Mouse (Mus musculus) hindbrain, embryonic 11.5 days (tissue): ENCODE data around the gene Plcb1. TPM values are rescaled to one million over a fixed set of nuclear protein-coding genes. Genes with fewer than 3 reads are reported as not detected.

Experiments used
- ATAC-seq: fragments of 200-750 bp; cut with Nextera tagmentation; 2 replicates; pipeline ENCODE4 v1.8.0; 2017; ENCODE audit warnings: mild to moderate bottlenecking, moderate TSS enrichment, moderate library complexity; ENCODE audit not compliant: low FRiP score
- DNase-seq: peaks from one replicate; pipeline ENCODE4 v3.0.0-alpha.2; 2015; ENCODE audit warnings: low spot score
- H3K27ac ChIP-seq: fragments of 300-500 bp; sonication (generic); 2 replicates; pipeline ENCODE4 v1.5.1; 2014; ENCODE audit warnings: mild to moderate bottlenecking, low read depth, low read length
- H3K27me3 ChIP-seq: fragments of 300-500 bp; sonication (generic); 2 replicates; pipeline ENCODE4 v1.6.1; 2014; ENCODE audit warnings: mild to moderate bottlenecking, low read length, moderate library complexity, mixed read lengths; ENCODE audit not compliant: control insufficient read depth, insufficient read depth
- H3K36me3 ChIP-seq: fragments of 300-500 bp; sonication (generic); 2 replicates; pipeline ENCODE4 v1.6.1; 2014; ENCODE audit warnings: mild to moderate bottlenecking, low read length, moderate library complexity, mixed read lengths; ENCODE audit not compliant: control insufficient read depth, insufficient read depth
- H3K4me1 ChIP-seq: fragments of 300-500 bp; sonication (generic); replicated peaks from 2 replicates; pipeline ENCODE4 v1.6.1; 2014; ENCODE audit warnings: low read length, mixed read lengths; ENCODE audit not compliant: control insufficient read depth, insufficient read depth
- H3K4me2 ChIP-seq: fragments of 300-500 bp; sonication (generic); replicated peaks from 2 replicates; pipeline ENCODE4 v1.6.1; 2014; ENCODE audit warnings: mild to moderate bottlenecking, low read depth, low read length
- H3K4me3 ChIP-seq: fragments of 300-500 bp; sonication (generic); 2 replicates; pipeline ENCODE4 v1.5.1; 2014; ENCODE audit warnings: low read depth, low read length
- H3K9ac ChIP-seq: fragments of 300-500 bp; sonication (generic); 2 replicates; pipeline ENCODE4 v1.6.1; 2014; ENCODE audit warnings: low read depth, low read length
- H3K9me3 ChIP-seq: fragments of 300-500 bp; sonication (generic); 2 replicates; pipeline ENCODE4 v1.6.1; 2016; ENCODE audit warnings: low read length; ENCODE audit not compliant: control insufficient read depth
- WGBS: fragments of 180-500 bp; shearing (Covaris S2); extraction: QIAGEN DNeasy Blood & Tissue Kit; methylation state at CpG from one replicate; pipeline ENCODE4 v1.1.7; 2014; 5-methylcytosine and 5-hydroxymethylcytosine counted together
- polyA plus RNA-seq: library from polyadenylated mRNA; unstranded; fragments of >200 nt; fragmentation: Nextera tagmentation; extraction: Ambion mirVana; gene quantifications from 2 replicates; pipeline ENCODE4 v1.2.1, GENCODE M21; 2014

Gene Plcb1
- polyA plus RNA-seq, 1 experiment from 2014 or later = 10.7 TPM

- no peak overlapping the region for H3K4me2 ChIP-seq
- no peak for ATAC-seq
- no peaks in the 10 kb centered on the region for H3K9me3 ChIP-seq
- no peak overlapping the region for H3K9ac ChIP-seq
- H3K27ac ChIP-seq = no peak overlapping the region
- no peaks in the 10 kb centered on the region for H3K4me1 ChIP-seq
- H3K36me3 ChIP-seq = no peaks in the 10 kb centered on the region
- H3K4me3 ChIP-seq = no peak overlapping the region
- DNase-seq = no peak
- H3K27me3 ChIP-seq = no peaks in the 10 kb centered on the region
Observed at GRCm38 (mm10) chr2:135067419-135067818, 281.6 kb downstream of the Plcb1 start.

GRCm38 (mm10) chr2:135071349-135071748 lies 285.5 kb downstream of the Plcb1 start:
- Histone ChIP-seq H3K27ac (no peak overlapping the region), H3K4me3 (no peak overlapping the region), H3K27me3 (no peaks in the 10 kb centered on the region), H3K4me1 (no peaks in the 10 kb centered on the region), H3K9ac (no peak overlapping the region), H3K4me2 (no peak overlapping the region), H3K9me3 (no peaks in the 10 kb centered on the region), H3K36me3 (no peaks in the 10 kb centered on the region)
- ATAC-seq (no peak), DNase-seq (no peak)
- 81% methylated on average over 4 of the region's 4 CpGs for WGBS

GRCm38 (mm10) chr2:135072503-135072902 lies 286.6 kb downstream of the Plcb1 start:
- Histone ChIP-seq H3K4me2 (no peak overlapping the region), H3K4me1 (no peaks in the 10 kb centered on the region), H3K27ac (no peak overlapping the region), H3K9me3 (no peaks in the 10 kb centered on the region), H3K4me3 (no peak overlapping the region), H3K27me3 (no peaks in the 10 kb centered on the region), H3K36me3 (no peaks in the 10 kb centered on the region), H3K9ac (no peak overlapping the region)
- 80% methylated on average over 5 of the region's 5 CpGs for WGBS
- no peak for ATAC-seq
- DNase-seq = no peak

- ATAC-seq = no peak
- no peak overlapping the region for H3K9ac ChIP-seq
- WGBS = 87% methylated on average over 5 of the region's 5 CpGs
Observed at GRCm38 (mm10) chr2:135073014-135073413, 287.1 kb downstream of the Plcb1 start.

GRCm38 (mm10) chr2:135075375-135075774 lies 289.5 kb downstream of the Plcb1 start:
- H3K9me3 ChIP-seq = no peaks in the 10 kb centered on the region
- no peak for ATAC-seq

More at GRCm38 (mm10) chr2:135073014-135073413, 287.1 kb downstream of the Plcb1 start:
- H3K4me3 ChIP-seq = no peak overlapping the region
- DNase-seq = no peak
- H3K36me3 ChIP-seq = no peaks in the 10 kb centered on the region
- no peaks in the 10 kb centered on the region for H3K9me3 ChIP-seq
- no peaks in the 10 kb centered on the region for H3K4me1 ChIP-seq
- no peak overlapping the region for H3K4me2 ChIP-seq
- H3K27me3 ChIP-seq = no peaks in the 10 kb centered on the region
- no peak overlapping the region for H3K27ac ChIP-seq

GRCm38 (mm10) chr2:135092588-135093162 lies 306.8 kb downstream of the Plcb1 start:
- no peaks in the 10 kb centered on the region for H3K9me3 ChIP-seq
- WGBS = 82% methylated on average over 5 of the region's 5 CpGs
- H3K36me3 ChIP-seq = no peaks in the 10 kb centered on the region
- ATAC-seq (no peak), DNase-seq (no peak)
- no peak overlapping the region for H3K4me3 ChIP-seq
- H3K9ac ChIP-seq = no peak overlapping the region
- no peak overlapping the region for H3K27ac ChIP-seq
- no peak overlapping the region for H3K4me2 ChIP-seq
- H3K27me3 ChIP-seq = no peaks in the 10 kb centered on the region
- no peaks in the 10 kb centered on the region for H3K4me1 ChIP-seq

More at GRCm38 (mm10) chr2:135075375-135075774, 289.5 kb downstream of the Plcb1 start:
- Histone ChIP-seq H3K4me2 (no peak overlapping the region), H3K4me1 (no peaks in the 10 kb centered on the region), H3K27me3 (no peaks in the 10 kb centered on the region), H3K4me3 (no peak overlapping the region), H3K36me3 (no peaks in the 10 kb centered on the region), H3K27ac (no peak overlapping the region), H3K9ac (no peak overlapping the region)
- DNase-seq = no peak
- WGBS = 91% methylated on average over 1 of the region's 1 CpGs

GRCm38 (mm10) chr2:135101292-135101691 lies 315.4 kb downstream of the Plcb1 start:
- ATAC-seq (peak; percentile 78), DNase-seq (peak; percentile 17)
- Histone ChIP-seq H3K4me2 (no peak overlapping the region), H3K27me3 (no peaks in the 10 kb centered on the region), H3K27ac (no peak overlapping the region), H3K9ac (no peak overlapping the region), H3K9me3 (no peaks in the 10 kb centered on the region), H3K4me3 (no peak overlapping the region), H3K4me1 (no peaks in the 10 kb centered on the region), H3K36me3 (no peaks in the 10 kb centered on the region)
- 41% methylated on average over 4 of the region's 4 CpGs for WGBS

GRCm38 (mm10) chr2:135101943-135102342 lies 316.1 kb downstream of the Plcb1 start:
- no peaks in the 10 kb centered on the region for H3K4me1 ChIP-seq
- no peaks in the 10 kb centered on the region for H3K36me3 ChIP-seq
- H3K4me2 ChIP-seq = no peak overlapping the region
- no peak overlapping the region for H3K9ac ChIP-seq
- DNase-seq (no peak), ATAC-seq (peak; percentile 42; the same call in 1 of the 2 replicates)
- WGBS = 76% methylated on average over 1 of the region's 1 CpGs
- no peak overlapping the region for H3K4me3 ChIP-seq
- no peaks in the 10 kb centered on the region for H3K9me3 ChIP-seq
- no peak overlapping the region for H3K27ac ChIP-seq
- H3K27me3 ChIP-seq = no peaks in the 10 kb centered on the region

- no peaks in the 10 kb centered on the region for H3K36me3 ChIP-seq
- no peak for ATAC-seq
Observed at GRCm38 (mm10) chr2:135106649-135107048, 320.8 kb downstream of the Plcb1 start.

More at GRCm38 (mm10) chr2:135106649-135107048, 320.8 kb downstream of the Plcb1 start:
- WGBS = 97% methylated on average over 4 of the region's 4 CpGs
- DNase-seq = no peak
- Histone ChIP-seq H3K4me2 (no peak overlapping the region), H3K4me1 (no peaks in the 10 kb centered on the region), H3K9ac (no peak overlapping the region), H3K4me3 (no peak overlapping the region), H3K27me3 (no peaks in the 10 kb centered on the region), H3K27ac (no peak overlapping the region), H3K9me3 (no peaks in the 10 kb centered on the region)
